Mouse (Mus musculus) liver, postnatal 0 days (tissue): ENCODE data around the gene Gldc. TPM values are rescaled to one million over a fixed set of nuclear protein-coding genes. Genes with fewer than 3 reads are reported as not detected.
A peak's percentile ranks its signal among the peaks of the same experiment; 100 is the strongest.

Experiments used
- ATAC-seq: fragments of 200-750 bp; cut with Nextera tagmentation; 2 replicates; pipeline ENCODE4 v1.8.0; 2017; ENCODE audit warnings: mild to moderate bottlenecking, moderate library complexity
- DNase-seq: peaks from one replicate; pipeline ENCODE4 v3.0.0-alpha.2; 2016
- H3K27ac ChIP-seq: fragments of 300-500 bp; sonication (generic); 2 replicates; pipeline ENCODE4 v1.5.1; 2014; ENCODE audit warnings: antibody characterized with exemption, moderate library complexity, mild to moderate bottlenecking, low read depth
- H3K27me3 ChIP-seq: fragments of 300-500 bp; sonication (generic); 2 replicates; pipeline ENCODE4 v1.6.1; 2014; ENCODE audit warnings: low read length, control low read depth, mixed read lengths; ENCODE audit not compliant: insufficient read depth
- H3K36me3 ChIP-seq: fragments of 300-500 bp; sonication (generic); replicated peaks from 2 replicates; pipeline ENCODE4 v1.6.1; 2014; ENCODE audit warnings: mild to moderate bottlenecking, control low read depth, low read length, moderate library complexity, mixed read lengths; ENCODE audit not compliant: insufficient read depth
- H3K4me1 ChIP-seq: fragments of 300-500 bp; sonication (generic); 2 replicates; pipeline ENCODE4 v1.6.1; 2014; ENCODE audit warnings: antibody characterized with exemption, mild to moderate bottlenecking, control low read depth; ENCODE audit not compliant: insufficient read depth
- H3K4me2 ChIP-seq: fragments of 300-500 bp; sonication (generic); 2 replicates; pipeline ENCODE4 v1.6.1; 2014; ENCODE audit warnings: low read depth, mild to moderate bottlenecking, low read length, moderate library complexity, mixed read lengths
- H3K4me3 ChIP-seq: fragments of 300-500 bp; sonication (generic); 2 replicates; pipeline ENCODE4 v1.5.1; 2014; ENCODE audit warnings: low read depth, low read length
- H3K9ac ChIP-seq: fragments of 300-500 bp; sonication (generic); replicated peaks from 2 replicates; pipeline ENCODE4 v1.6.1; 2014; ENCODE audit warnings: mild to moderate bottlenecking, moderate library complexity
- H3K9me3 ChIP-seq: fragments of 300-500 bp; sonication (generic); 2 replicates; pipeline ENCODE4 v1.6.1; 2016; ENCODE audit warnings: mild to moderate bottlenecking, control low read depth, low read length, mixed read lengths
- CTCF ChIP-seq: sonication (generic); IDR thresholded peaks from 2 replicates; pipeline ENCODE4 v1.5.1; 2016; ENCODE audit warnings: antibody characterized with exemption, low read depth
- EP300 ChIP-seq: IDR thresholded peaks from 2 replicates; pipeline ENCODE4 v1.6.1; 2016; ENCODE audit warnings: antibody characterized with exemption, low read depth, mild to moderate bottlenecking
- WGBS: fragments of 180-500 bp; shearing (Covaris S2); extraction: QIAGEN DNeasy Blood & Tissue Kit; methylation state at CpG from one replicate; pipeline ENCODE4 v1.1.7; 2014; ENCODE audit not compliant: insufficient replicate concordance; 5-methylcytosine and 5-hydroxymethylcytosine counted together
- polyA plus RNA-seq: library from polyadenylated mRNA; unstranded; fragments of >200 nt; fragmentation: Nextera tagmentation; extraction: Ambion mirVana; gene quantifications from 2 replicates; pipeline ENCODE4 v1.2.1, GENCODE M21; 2015

Gene Gldc
- polyA plus RNA-seq, 1 experiment from 2014 or later: 33.2 TPM

GRCm38 (mm10) chr19:30107221-30107845 lies 67.9 kb downstream of the Gldc start:
- Histone ChIP-seq H3K9ac (no peak overlapping the region), H3K9me3 (no peaks in the 10 kb centered on the region), H3K4me2 (no peak overlapping the region), H3K36me3 (peaks cover 2% of the 10 kb centered on the region), H3K4me3 (no peak overlapping the region), H3K4me1 (peaks cover 8% of the 10 kb centered on the region; the same call in 1 of the 2 replicates), H3K27me3 (no peaks in the 10 kb centered on the region), H3K27ac (peak overlapping the region; percentile 39; the same call in 1 of the 2 replicates)
- no peak for DNase-seq
- TF ChIP-seq CTCF: no peak
- no peak for TF ChIP-seq EP300
- peak; percentile 75 for ATAC-seq
- WGBS: 55% methylated on average over 10 of the region's 10 CpGs

GRCm38 (mm10) chr19:30105045-30105842 lies 70.0 kb downstream of the Gldc start:
- ATAC-seq: no peak

GRCm38 (mm10) chr19:30102620-30103019 lies 72.6 kb downstream of the Gldc start:
- Histone ChIP-seq H3K9me3 (no peaks in the 10 kb centered on the region), H3K36me3 (peaks cover 21% of the 10 kb centered on the region), H3K4me2 (no peak overlapping the region), H3K27ac (no peak overlapping the region), H3K27me3 (no peaks in the 10 kb centered on the region), H3K4me1 (peaks cover 2% of the 10 kb centered on the region; the same call in 1 of the 2 replicates), H3K4me3 (no peak overlapping the region), H3K9ac (no peak overlapping the region)
- 80% methylated on average over 6 of the region's 6 CpGs for WGBS
- TF ChIP-seq CTCF (no peak), EP300 (no peak)
- no peak for ATAC-seq
- DNase-seq: no peak

More at GRCm38 (mm10) chr19:30105045-30105842, 70.0 kb downstream of the Gldc start:
- H3K27me3 ChIP-seq: no peaks in the 10 kb centered on the region
- H3K9ac ChIP-seq: no peak overlapping the region
- H3K4me1 ChIP-seq: peaks cover 2% of the 10 kb centered on the region; the same call in 1 of the 2 replicates
- no peak overlapping the region for H3K4me3 ChIP-seq
- H3K4me2 ChIP-seq: no peak overlapping the region
- no peak overlapping the region for H3K27ac ChIP-seq
- no peak for DNase-seq
- TF ChIP-seq CTCF (no peak), EP300 (no peak)
- peaks cover 8% of the 10 kb centered on the region for H3K36me3 ChIP-seq
- WGBS: 65% methylated on average over 6 of the region's 6 CpGs
- H3K9me3 ChIP-seq: no peaks in the 10 kb centered on the region

- ATAC-seq (no peak), DNase-seq (no peak)
- H3K4me3 ChIP-seq: no peak overlapping the region
- no peaks in the 10 kb centered on the region for H3K27me3 ChIP-seq
- TF ChIP-seq CTCF: no peak
- no peak for TF ChIP-seq EP300
- 87% methylated on average over 12 of the region's 12 CpGs for WGBS
- H3K4me2 ChIP-seq: no peak overlapping the region
- H3K4me1 ChIP-seq: no peaks in the 10 kb centered on the region
- no peak overlapping the region for H3K9ac ChIP-seq
- H3K27ac ChIP-seq: no peak overlapping the region
- no peaks in the 10 kb centered on the region for H3K9me3 ChIP-seq
- H3K36me3 ChIP-seq: peaks cover 32% of the 10 kb centered on the region
Observed at GRCm38 (mm10) chr19:30100571-30100970, 74.7 kb downstream of the Gldc start.

GRCm38 (mm10) chr19:30097039-30097438 lies 78.2 kb downstream of the Gldc start:
- 90% methylated on average over 4 of the region's 4 CpGs for WGBS
- Histone ChIP-seq H3K27me3 (no peaks in the 10 kb centered on the region), H3K27ac (no peak overlapping the region), H3K4me2 (no peak overlapping the region), H3K36me3 (peaks cover 62% of the 10 kb centered on the region), H3K4me3 (no peak overlapping the region), H3K4me1 (no peaks in the 10 kb centered on the region), H3K9ac (no peak overlapping the region), H3K9me3 (no peaks in the 10 kb centered on the region)
- no peak for DNase-seq
- TF ChIP-seq EP300 (no peak), CTCF (no peak)
- no peak for ATAC-seq

GRCm38 (mm10) chr19:30096186-30096585 lies 79.0 kb downstream of the Gldc start:
- no peak overlapping the region for H3K4me2 ChIP-seq
- no peak overlapping the region for H3K9ac ChIP-seq
- no peaks in the 10 kb centered on the region for H3K4me1 ChIP-seq
- ATAC-seq (no peak), DNase-seq (no peak)
- no peaks in the 10 kb centered on the region for H3K27me3 ChIP-seq
- no peak overlapping the region for H3K4me3 ChIP-seq
- no peaks in the 10 kb centered on the region for H3K9me3 ChIP-seq
- peaks cover 71% of the 10 kb centered on the region for H3K36me3 ChIP-seq
- no peak overlapping the region for H3K27ac ChIP-seq
- TF ChIP-seq CTCF (no peak), EP300 (no peak)
- 83% methylated on average over 3 of the region's 3 CpGs for WGBS
